Mouse (Mus musculus): ENCODE measurements at regions not wholly inside any gene's neighbourhood (a gene's known extent, or its start where the extent isn't known, plus 50 kb on each side); places are given as distances from the start of the nearest gene placed in this dataset.

GRCm38 (mm10) chr14:76641752-76642529 is 85.3 kb upstream of the Serp2 start:
- no peak for DNase-seq (ENCODE audit: low read depth, low spot score)

GRCm38 (mm10) chr14:76633170-76633569 is 76.5 kb upstream of the Serp2 start:
- no peak for DNase-seq (ENCODE audit: low read depth, low spot score)

GRCm38 (mm10) chr14:76632763-76633162 is 76.1 kb upstream of the Serp2 start:
- DNase-seq (ENCODE audit: low read depth, low spot score), result peak; percentile 58

- DNase-seq (ENCODE audit: low read depth, low spot score), result no peak
Observed at GRCm38 (mm10) chr14:76631740-76632139, 75.1 kb upstream of the Serp2 start.

- DNase-seq (ENCODE audit: low read depth, low spot score), result no peak
Observed at GRCm38 (mm10) chr14:76631181-76631580, 74.5 kb upstream of the Serp2 start.

- no peak for DNase-seq (ENCODE audit: low read depth, low spot score)
Observed at GRCm38 (mm10) chr14:76629913-76630478, 73.3 kb upstream of the Serp2 start.

- DNase-seq (ENCODE audit: low read depth, low spot score), result peak; percentile 90
Observed at GRCm38 (mm10) chr14:76628182-76628892, 71.6 kb upstream of the Serp2 start.

- peak; percentile 74 for DNase-seq (ENCODE audit: low read depth, low spot score)
Observed at GRCm38 (mm10) chr14:76625589-76626368, 69.1 kb upstream of the Serp2 start.

GRCm38 (mm10) chr14:76624626-76625378 is 68.1 kb upstream of the Serp2 start:
- no peak for DNase-seq (ENCODE audit: low read depth, low spot score)

- DNase-seq (ENCODE audit: low read depth, low spot score), result no peak
Observed at GRCm38 (mm10) chr14:76623371-76623988, 66.8 kb upstream of the Serp2 start.

- DNase-seq (ENCODE audit: low read depth, low spot score), result peak; percentile 30
Observed at GRCm38 (mm10) chr14:76622634-76623291, 66.1 kb upstream of the Serp2 start.

GRCm38 (mm10) chr14:76619038-76619409 is 62.3 kb upstream of the Serp2 start:
- DNase-seq (ENCODE audit: low read depth, low spot score), result no peak

- DNase-seq (ENCODE audit: low read depth, low spot score), result no peak
Observed at GRCm38 (mm10) chr14:76618331-76619037, 61.8 kb upstream of the Serp2 start.

- no peak for DNase-seq (ENCODE audit: low read depth, low spot score)
Observed at GRCm38 (mm10) chr14:76617889-76618288, 61.2 kb upstream of the Serp2 start.

GRCm38 (mm10) chr14:76617447-76617846 is 60.8 kb upstream of the Serp2 start:
- DNase-seq (ENCODE audit: low read depth, low spot score), result peak; percentile 76

- DNase-seq (ENCODE audit: low read depth, low spot score), result no peak
Observed at GRCm38 (mm10) chr14:76616367-76616683, 59.6 kb upstream of the Serp2 start.

- no peak for DNase-seq (ENCODE audit: low read depth, low spot score)
Observed at GRCm38 (mm10) chr14:76615603-76616366, 59.1 kb upstream of the Serp2 start.

- DNase-seq (ENCODE audit: low read depth, low spot score), result no peak
Observed at GRCm38 (mm10) chr14:76615182-76615581, 58.5 kb upstream of the Serp2 start.

- no peak for DNase-seq (ENCODE audit: low read depth, low spot score)
Observed at GRCm38 (mm10) chr14:76614682-76615081, 58.0 kb upstream of the Serp2 start.

Data from brain, adult 2 months (tissue).